Mouse (Mus musculus) urinary bladder, postnatal 10 days (tissue): ENCODE data around the gene Espn.

Source experiments
- DNase-seq: peaks from one replicate; pipeline ENCODE4 v3.0.0; 2022; ENCODE audit warnings: low spot score

Espn gene

GRCm38 (mm10) chr4:152097911-152098799, 54.0 kb downstream of the Espn start:
- no peak for DNase-seq

GRCm38 (mm10) chr4:152096927-152097326, 55.2 kb downstream of the Espn start:
- DNase-seq: no peak

- no peak for DNase-seq
These were observed 55.9 kb downstream of the Espn start for GRCm38 (mm10) chr4:152095937-152096910.

GRCm38 (mm10) chr4:152094233-152094632, 57.9 kb downstream of the Espn start:
- DNase-seq: no peak

GRCm38 (mm10) chr4:152092751-152093293, 59.3 kb downstream of the Espn start:
- no peak for DNase-seq

GRCm38 (mm10) chr4:152090191-152090590, 62.0 kb downstream of the Espn start:
- DNase-seq: no peak

DNA sequence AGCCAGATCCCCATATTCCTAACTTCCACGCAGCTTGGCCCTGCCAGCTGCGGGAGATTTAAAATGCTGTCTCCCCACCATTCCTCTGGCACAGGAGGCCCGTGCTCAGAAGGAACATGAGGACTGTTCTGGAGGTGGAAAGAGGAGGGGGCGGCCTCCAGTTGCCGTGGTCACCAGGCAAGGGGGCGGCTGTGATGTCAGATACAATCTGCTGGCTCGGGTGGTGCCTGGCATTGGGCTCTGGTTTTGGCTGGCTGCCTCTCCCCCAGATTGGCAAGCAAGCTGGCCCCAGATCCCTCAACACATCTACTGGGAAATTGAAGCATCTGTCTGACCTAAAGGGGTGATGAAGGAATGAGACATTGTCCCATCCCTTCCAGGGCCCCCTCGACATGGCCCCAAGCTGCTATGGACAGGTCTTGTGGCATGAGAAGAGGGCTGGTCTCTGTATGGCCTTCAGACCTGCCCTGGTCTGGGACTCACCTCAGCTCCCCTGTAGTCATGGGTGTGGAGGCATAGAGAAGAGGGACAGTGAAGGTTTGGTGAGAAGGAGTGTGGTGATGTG, 63.5 kb downstream of the Espn start:
- DNase-seq: no peak

- DNase-seq: no peak
These were observed 64.0 kb downstream of the Espn start for GRCm38 (mm10) chr4:152088133-152088532.

GRCm38 (mm10) chr4:152087211-152088081, 64.7 kb downstream of the Espn start:
- no peak for DNase-seq

GRCm38 (mm10) chr4:152086505-152087210, 65.5 kb downstream of the Espn start:
- no peak for DNase-seq

GRCm38 (mm10) chr4:152084616-152085015, 67.6 kb downstream of the Espn start:
- no peak for DNase-seq

GRCm38 (mm10) chr4:152083611-152084220, 68.5 kb downstream of the Espn start:
- no peak for DNase-seq

- no peak for DNase-seq
These were observed 72.2 kb downstream of the Espn start for GRCm38 (mm10) chr4:152079931-152080330.

DNA sequence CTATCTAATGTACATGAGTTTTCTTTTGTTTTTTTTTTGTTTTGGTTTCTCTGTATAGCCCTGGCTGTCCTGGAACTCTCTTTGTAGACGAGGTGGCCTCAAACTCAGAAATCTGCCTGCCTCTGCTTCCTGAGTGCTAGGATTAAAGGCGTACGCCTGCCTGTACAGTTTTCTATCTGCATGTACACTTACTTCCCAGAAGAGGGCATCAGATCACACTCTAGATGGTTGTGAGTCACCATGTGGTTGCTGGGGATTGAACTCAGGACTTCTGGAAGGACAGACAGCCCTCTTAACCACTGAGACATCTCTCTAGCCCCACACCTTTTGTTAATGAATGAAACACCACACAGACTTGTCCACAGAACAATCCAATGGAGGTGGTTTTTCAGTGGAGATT, 72.9 kb downstream of the Espn start:
- no peak for DNase-seq

- DNase-seq: no peak
These were observed 74.1 kb downstream of the Espn start for GRCm38 (mm10) chr4:152078105-152078530.

DNA sequence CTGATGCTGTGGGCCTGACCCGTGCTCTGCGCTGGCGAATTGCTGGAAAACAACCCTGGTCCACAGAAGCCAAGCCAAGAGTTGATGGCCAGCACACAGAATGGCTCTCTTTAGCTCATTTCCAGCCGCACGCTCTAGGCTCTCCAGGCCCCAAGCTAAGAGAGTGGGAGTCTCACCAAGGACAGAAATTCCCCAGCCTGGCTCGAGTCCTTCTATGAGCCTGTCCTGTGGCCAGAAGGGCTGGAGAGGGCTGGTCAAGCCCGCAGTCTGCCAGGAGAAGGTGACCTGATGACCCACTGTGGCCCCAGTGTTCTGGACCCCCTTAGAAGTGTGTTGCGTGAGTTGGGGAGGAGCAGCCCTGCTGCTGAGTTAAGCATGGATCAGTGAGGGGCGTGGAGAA, 75.0 kb downstream of the Espn start:
- DNase-seq: no peak

GRCm38 (mm10) chr4:152074548-152074947, 77.6 kb downstream of the Espn start:
- no peak for DNase-seq

DNA sequence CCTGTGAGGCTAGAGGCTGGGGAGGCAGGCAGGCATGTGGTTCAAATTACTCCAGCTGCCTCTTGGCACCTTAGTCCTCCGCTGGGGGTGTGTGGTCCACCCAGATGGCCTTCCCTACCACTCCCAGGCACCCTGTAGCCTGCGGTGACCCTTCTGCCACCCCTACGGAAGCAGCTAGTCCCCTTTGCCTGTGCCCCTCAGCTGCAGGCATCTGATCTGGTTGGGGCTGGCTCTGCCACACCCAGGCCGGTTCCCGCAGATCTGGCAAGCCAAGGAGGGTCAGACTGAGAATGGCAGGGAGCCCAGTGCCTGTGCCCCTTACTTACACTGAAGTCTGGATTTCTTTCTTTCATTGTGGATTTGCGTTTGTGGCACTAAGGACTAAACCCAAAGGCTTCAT, 78.5 kb downstream of the Espn start:
- no peak for DNase-seq

DNA sequence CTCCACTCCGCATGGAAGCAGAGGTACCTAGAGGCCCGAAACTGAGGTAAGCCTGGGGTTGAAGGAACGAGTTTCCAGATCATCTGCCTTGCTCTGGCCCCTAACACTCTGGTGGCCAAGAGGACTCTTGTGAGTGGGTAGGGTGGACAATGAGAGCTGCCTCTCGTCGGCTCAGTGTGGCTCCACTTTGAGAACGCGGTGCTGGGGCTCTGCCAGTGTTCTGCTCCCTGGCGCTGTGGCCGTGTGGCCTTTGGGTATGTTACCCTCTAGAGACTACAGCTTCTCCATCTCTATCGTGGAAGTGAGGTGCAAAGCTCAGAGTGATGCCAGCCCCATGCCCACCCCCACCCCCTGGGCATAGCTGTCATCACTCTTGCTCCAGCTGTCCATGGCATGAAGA, 79.5 kb downstream of the Espn start:
- no peak for DNase-seq

DNA sequence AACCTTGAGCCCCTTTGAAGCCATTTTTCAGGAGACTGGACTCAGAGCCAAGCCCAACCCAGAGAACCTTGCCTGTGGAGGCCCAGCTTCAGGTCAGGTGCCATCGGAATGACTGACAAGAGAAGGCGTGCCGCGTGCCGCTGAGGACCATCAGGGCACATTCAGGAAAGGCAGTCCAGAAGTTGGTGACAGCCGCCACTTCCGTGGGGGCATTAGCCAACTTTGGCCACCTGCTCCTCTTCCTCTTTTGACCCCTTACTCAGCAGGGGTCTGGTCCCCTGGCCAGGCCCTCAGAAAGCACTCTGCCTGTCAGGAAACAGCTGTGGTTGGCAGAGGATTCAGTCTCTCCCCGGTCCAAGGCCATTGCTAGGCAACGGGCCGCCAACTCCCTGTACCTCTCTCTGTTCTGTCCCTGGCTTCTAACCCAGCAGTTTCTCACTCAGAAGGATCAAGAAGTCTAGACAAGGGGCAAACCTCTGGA, 80.0 kb downstream of the Espn start, which contains the start of gene Plekhg5:
Gene Plekhg5 (plus strand): TSS at position 378 of the 481 bp plus-strand sequence.
- no peak for DNase-seq
